Mouse (Mus musculus) left cerebral cortex, adult 9 months (tissue): Measurements from ENCODE around the gene Pld1.

ENCODE experiments used
- DNase-seq, 2 experiments: peaks; one replicate each; pipeline ENCODE4 v3.0.0; 2022; ENCODE audit warnings: low spot score in 2 of 2

The Pld1 gene

DNA sequence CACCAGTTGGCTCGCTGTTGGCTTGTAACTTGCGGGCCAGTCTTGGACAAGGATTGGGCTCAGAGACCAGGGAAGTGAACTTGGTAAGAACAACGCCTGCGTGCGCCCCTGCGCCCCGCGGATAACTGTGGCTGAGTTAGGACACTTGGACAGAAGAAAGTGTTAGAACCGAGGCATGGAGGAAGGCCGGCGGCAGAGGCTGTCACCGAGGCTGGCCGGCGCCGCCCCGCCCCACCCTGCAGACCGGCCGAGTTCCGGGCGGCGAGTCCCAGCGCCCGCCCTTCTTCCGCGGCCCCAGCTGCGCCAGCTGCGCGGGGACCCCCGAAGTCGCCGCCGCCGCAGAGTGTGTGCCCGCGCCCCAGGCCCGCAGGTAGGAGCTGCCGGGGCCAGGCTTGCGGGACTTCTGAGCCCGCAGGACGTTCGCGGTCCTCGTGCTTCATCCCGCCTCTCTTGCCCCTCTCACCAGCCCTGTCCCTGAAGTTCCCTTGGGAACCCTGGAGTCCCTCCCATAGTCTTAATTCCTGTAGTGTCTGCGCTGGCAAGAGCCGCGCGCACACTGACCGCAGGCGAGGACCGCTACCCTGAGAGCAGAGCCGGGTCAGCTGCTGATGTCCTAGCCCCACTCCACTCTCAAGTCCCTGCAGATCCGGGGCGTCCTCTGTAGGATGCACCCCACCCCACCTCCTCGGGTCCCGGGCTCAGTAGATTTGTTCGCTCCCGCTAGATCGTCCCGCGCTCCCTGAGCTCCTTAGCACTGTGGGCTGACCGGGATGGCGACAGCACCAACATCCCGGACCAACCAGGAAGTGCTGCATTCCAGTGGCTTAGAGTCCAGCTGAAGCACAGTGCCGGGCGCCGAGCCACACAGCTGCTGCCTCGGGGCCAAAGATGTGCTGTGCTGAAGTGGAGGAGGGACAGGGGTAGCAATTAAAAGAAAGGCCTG, at the start of gene Pld1:
Gene Pld1 (plus strand): TSS at position 315 of the 943 bp plus-strand sequence.
- peak in 1 of 2 experiments; percentile 50 for DNase-seq

DNA sequence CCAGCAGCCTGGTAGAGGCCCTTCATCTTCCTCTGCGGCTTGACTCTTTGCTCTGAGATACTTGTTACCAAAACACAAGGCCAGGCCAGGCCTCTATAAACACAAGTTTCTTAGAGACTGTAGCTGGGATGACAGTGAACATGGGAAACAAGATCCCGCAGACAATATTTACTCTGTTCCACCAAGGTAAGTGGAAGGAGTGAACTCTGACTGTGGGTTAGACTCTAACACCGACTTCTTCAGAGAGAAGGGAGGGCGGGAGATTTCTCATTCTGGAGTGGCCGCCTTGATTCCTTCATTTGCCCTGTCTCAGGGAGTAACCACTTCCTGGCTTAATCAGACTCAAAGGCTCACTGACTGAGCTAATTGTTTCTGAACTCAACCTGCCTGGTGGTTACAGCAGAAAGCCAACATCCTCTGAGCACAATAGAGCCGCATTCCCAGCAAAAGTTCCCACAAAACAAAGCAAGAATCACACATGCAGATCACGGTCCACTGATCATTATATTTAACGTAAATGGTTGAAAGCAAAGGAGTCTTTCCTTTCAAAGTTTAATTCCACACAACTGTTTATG, 42.1 kb upstream of the Pld1 start, which contains the start of gene Tmem212:
Gene Tmem212 (minus strand): TSS at position 51 of the 575 bp plus-strand sequence.
- DNase-seq, result no peak

DNA sequence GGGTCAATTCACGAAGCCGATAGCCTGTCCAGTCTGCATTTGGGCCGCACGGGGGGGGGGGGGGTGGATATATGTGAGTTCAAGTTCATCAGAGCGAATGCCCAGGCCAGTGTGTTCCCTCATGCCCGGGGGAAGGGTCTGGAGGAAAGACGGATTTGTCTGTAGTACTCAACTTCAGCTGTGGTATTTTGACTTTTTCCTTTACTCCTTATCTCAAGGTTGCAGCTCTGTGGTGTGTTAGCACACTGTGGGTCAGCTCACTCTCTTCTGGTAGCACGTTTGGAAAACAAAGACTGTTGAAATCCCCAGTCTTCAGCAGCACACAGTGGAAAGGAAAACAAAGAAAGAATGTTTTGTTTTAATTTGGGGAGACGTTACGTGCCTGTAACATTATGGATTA, 40.3 kb upstream of the Pld1 start:
- no peak for DNase-seq

DNA sequence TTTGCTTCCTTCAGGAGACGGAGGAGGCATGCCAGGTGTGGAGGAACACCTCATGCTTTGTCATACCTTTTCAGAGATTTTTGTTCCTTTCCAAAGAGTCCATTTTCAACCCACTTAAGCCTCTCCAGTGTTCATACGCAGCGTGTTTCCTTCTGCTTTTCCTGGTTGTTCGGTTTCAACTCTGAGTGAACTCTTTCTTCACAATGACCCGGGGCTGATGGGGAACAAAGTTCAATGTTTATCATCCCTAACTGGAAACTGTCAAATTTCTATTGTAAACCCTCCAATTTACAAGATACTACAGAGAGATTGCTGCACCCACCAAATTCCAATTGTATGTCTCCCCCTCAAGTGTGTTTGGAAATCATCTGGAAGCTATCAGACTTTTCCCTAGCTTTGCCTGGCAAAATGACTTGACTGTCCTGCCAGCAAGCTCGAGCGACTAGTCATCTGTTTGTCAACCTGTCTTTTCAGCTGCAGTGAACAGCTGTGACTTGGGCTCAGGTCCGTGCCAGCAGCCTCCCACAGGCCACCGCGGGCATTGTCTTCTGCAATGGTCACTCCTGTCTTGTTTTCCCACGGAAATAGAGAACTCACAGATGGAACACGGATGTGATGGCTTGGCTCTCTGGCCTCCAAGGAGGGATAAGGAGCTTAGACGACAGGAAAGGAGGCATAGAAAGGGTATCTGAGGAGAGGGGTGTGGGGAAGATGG, 39.3 kb upstream of the Pld1 start:
- no peak for DNase-seq

DNA sequence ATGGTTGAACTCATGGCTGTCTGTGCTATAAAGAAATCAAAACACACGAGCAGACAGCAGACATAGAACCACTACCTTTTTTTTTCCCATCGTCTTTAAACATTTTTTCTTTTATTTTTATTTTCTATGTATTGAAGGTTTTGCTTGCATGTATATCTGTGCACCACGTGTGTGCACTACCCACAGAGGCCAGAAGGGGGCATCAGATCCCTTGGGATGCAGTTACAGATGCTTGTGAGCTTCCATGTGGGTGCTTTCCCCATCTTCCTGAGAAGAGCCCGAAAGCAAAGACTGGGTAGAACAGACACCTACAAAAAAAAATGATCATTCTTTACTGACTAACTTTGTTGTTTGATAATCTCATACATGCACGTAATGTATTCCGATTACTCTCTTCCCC, 36.6 kb upstream of the Pld1 start:
- DNase-seq, result no peak

DNA sequence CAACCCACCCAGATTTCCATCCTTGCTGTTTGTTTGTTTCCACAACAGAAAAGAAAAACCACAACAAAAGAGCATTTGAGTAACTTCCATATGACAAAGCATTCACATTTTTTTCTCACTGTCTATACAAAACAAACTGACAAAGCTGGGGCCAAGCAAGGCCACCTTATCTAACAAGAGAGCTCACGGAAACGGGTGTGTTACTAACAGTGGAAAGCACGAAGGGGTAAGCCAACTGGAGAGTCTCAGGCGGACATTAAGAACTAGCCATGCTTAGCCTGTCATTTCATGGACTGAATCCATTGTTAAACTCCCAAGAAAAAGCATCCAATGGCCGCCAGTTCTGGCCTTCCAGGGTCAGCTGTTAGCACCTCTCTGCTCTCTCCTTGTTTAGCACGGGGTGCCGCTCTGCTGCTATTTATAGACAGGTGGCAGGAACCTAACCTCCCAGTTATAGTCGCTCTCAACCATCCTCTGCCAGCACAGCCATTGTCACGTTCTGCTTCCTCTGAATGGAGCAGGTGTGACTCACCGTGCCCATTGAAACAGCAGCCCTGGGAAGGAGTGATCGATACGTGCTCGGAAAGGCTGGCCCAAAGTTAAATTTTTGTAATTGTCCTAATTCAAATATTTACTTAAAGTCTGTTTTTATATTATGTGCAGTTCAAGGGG, 33.7 kb upstream of the Pld1 start:
- DNase-seq, result no peak

DNA sequence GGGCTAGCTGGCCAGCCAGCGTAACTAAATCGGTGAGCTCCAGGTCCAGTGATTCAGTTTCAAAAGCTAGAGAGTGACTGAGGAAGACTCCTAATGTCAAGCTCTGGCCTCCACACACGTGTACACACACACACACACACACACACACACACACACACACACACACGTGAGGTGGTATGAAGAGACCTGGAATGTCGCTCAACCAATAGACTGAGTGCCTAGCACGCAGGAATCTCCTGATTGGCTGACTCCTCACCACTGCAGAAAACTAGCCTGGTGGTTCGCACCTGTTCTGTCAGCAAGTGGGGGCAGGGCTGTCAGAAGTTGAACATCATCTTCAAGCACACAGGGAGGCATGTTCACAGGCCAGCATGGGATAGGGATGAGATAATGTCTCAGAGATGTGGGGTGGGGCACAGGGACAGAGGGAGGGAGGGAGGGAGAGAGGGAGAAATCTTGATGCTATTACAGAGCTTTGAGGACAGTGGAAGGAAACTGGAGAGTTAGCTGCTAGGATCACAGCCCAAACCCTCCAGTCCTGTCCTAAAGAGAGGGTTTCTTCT, 31.8 kb upstream of the Pld1 start:
- no peak for DNase-seq

DNA sequence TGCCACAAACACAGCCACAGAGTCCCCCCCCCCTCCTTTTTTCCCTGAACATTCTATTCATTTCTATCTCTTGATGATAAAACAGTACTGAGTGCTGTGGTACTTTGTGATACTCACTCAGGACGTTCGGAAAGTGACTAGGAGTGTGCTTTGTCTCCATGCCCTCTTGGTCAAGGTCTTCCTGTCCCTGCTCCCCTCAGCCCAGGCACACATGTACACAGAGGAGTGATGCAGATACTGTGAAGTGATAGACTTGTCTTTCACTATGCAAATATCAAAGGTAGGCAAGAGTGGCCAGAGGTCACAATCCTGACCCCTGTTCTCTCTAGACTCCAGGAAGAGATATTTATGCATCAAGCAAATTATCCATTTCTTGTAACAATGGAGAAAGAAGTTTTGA, 31.2 kb upstream of the Pld1 start:
- no peak for DNase-seq

DNA sequence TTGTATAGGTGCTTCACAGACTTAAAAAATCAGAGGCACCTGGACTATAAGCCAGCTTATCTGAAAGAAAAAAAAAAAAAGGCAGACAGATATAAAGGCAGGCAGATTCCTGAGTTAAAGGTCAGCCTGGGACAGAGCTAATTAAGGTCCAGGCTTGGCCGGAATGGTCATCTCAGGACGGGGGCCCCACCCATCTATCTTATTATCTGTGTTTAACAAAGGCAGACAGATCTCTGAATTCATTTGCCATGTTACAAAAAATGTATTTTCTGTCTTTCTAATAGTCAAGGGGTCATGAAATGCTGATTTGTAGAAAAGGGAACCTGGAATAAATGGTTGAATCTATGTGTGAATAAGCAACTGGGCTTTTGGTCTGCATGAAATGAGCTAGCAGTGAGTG, 30.2 kb upstream of the Pld1 start:
- DNase-seq, result no peak

DNA sequence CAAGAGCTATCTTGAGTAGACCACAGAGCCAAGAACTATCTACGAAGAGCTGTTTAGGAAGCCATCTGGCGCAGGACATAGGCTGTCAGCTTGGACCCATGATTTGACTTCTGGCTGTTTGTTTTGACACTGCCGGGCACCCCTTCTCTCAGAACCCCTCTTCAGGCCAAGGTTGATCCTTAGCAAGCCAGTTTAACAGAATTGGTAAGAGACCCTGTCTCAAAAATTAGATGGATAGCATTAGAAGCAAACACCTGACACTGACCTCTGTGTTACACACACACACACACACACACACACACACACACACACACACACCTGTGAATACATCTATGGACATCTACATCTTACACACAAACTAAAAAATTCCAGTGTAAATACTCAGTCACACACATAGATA, 29.5 kb upstream of the Pld1 start:
- DNase-seq, result no peak

DNA sequence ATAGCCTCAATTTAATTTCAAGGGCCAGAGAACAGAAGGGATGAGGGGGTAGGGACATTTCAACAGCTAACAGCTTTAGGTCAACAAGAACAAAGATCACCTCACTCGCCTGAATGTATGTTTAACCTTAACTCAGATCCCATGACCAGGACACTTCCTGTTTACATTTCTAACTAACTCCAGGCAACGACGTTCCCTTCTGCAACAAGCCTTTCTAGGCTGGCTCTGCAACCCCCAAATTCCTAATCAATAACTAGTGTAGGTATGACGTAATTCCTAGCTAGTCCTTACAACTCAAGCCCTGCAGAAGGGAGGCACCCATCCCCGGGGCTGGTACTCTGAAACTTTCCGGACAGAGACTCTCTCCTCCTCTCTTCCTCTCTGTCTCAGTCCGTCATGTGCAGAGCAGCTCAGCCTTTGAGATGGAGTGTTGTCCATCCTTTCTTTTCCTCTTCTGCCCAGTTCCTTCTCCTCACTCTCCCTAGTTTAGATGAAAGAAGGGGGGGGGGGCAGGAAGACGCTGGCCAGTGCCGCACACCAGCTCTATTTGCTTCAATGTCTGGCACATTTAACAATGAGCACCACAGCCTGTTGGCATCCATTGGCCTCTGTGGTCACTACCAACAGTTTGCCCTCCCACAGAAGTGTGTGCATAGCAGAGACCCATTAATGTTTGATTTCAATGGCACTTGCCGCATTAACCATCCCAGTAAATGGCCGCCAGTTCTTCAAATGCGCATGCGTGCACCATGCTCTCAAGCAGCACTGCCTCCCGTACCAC, 19.6 kb upstream of the Pld1 start:
- DNase-seq, result no peak

DNA sequence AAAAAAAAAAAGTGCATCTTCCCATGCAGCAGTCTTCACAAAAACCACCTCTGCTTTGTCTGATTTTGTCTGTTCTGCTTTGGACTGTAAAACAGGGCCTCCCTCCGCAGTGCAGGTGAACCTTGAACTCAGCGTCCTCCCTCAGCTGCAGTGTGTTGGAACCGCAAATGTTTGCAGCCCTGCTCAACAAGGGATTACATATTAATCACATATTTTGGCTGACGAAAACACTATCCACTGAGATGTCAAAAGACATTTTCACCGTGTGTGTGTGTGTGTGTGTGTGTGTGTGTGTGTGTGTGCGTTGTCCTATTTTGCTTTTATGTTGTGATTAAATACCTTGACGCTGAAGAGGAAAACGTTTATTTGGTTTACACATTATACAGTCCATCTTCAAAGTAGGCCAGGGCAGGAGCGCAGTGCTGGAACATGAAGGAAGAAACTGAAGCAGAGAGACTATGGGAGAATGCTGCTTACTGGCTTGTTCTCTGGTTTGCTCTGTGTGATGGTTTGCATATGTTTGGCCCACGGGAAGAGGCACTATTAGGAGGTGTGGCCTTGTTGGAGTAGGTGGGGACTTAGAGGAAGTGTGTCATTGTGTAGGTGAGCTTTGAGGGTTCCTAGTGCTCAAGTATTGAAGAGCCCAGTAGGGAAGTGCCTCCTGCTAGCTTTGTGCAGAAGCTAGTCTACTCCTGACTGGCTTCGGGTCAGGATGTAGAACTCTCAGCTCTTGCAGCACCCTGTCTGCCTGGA, 17.1 kb upstream of the Pld1 start:
- DNase-seq, result no peak

DNA sequence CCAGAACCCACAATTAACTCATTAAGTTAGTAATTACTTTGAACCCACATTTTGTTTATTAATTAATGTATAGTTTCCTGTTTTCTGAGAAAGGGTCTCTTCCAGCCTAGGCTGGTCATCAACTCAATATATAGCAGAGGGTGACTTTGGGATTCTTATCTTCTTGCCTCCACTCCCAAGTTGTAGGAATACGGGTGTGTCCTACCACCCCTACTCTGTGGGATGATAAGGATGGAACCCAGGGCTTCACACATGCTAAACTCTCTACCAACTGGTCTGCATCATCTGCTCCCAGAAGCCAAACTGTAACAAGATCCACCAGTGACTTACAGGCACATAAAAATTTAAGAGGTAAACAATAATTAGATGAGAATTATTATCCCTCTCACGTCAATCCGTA, 14.5 kb upstream of the Pld1 start:
- no peak for DNase-seq

DNA sequence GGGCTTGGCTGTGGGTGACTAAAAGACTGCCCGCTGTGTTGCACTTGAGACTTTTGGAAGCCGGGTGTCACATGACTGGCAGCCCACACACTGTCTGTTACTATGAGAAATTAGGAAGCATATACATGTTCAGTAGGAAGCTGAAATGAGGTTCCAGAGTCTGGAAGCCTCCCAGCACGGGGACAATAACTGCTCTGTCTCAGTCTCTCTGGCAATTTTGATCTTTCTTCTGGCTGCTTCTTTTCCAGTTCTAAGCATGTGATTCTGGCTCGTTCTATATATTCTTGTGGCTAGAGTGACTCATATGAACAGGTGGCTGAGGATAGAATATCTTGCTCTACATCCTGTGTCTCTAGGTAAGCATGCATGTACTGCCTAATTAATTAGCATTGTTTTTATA, 9.3 kb upstream of the Pld1 start:
- peak in 1 of 2 experiments; percentile 39 for DNase-seq

DNA sequence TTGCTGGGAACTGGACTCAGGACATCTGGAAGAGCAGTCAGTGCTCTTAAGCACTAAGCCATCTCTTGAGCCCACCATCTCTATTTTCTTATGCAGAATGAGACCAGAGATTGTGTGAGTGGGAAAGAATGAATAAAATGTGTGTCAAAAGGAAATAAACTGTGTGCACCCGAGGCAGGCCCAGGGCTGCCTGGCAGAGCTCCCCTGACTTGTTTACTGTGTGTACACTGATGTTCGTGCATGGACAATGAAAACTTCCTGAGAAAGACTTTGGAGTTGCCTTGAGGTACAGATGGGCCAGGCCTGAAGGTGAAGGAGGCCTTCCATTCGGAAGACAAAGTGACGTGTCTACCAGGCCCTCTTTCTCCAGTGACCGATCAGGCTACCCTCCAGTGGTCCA, 6.1 kb upstream of the Pld1 start:
- no peak for DNase-seq

DNA sequence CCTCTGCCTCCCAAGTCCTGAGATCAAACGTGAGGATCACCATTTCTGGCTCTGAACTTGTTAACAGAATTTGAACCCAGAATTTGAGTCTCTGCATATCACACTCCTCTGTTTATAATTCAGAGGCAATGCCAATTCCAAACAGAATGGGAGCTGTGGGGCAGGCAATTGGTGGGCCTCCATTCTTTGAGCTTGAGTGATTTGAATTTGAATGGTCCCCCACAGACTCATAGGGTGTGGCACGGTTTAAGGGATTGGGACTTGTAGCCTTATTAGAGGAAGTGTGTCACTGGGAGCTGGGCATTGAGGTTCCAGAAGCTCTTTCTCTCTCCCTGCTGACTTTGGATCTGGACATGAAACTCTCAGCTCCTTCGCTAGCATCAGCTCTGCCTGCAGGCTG, 2.9 kb upstream of the Pld1 start:
- no peak for DNase-seq

DNA sequence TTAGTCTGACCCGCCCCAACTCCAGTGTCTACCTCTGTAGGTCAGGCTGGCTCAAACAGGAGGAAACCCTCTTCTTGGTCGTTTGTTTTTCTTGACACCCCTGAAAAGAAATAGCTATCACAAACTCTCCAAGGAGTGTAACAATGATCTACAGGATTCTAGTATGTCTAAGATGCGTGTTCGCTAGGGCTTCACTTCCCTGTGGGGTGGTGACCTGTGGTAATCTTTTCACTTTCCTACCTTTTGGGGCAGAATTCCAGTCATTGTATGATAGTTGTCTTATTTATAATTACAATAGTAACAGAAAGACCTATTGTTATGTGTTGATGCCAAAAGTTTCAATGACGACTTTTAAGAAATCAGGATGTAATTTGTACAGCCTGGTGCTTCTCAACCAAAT, 1.8 kb upstream of the Pld1 start:
- DNase-seq, result no peak

DNA sequence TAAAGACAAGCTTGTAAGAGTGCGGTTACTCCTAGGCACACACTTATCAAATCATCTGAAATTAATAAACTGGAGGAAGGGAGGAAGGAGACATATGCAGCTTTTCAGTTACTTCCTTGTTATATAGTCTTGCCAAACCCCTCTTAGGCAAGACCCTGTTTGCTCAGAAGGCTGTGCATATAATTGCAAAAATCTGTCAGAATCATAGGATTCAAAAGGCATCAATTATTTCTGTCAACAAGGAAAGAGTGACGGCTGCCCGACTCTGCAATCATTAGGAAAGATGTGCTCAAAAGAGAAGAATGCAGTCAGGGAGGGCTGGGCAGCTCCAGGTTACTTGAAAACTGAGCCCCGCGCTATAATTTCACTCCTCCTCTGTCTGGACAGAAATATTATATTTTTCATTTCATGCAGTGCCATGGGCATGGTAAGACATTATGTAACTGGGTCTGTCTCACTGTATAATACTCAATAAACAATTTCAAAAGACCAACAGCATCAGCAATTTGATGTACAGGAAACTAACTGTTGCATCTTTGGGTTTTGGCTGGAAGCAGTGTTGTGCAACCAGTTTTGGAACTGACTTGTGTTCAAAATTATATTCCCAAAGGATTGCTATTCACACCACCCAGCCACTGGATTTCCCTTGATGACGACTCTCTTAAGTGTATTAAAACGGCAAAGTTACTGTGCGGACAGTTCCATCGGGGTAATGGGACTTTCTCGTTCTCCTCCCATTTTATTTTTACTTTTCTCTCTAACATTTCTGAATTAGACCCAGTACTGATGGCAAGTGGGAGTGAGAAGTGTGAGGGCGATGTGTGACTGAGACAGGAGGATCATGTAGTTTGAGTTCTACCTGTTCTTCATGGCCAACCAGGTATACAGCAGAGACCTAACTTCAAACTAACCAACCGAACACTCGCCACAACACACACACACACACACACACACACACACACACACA, 1.1 kb upstream of the Pld1 start:
- no peak for DNase-seq

DNA sequence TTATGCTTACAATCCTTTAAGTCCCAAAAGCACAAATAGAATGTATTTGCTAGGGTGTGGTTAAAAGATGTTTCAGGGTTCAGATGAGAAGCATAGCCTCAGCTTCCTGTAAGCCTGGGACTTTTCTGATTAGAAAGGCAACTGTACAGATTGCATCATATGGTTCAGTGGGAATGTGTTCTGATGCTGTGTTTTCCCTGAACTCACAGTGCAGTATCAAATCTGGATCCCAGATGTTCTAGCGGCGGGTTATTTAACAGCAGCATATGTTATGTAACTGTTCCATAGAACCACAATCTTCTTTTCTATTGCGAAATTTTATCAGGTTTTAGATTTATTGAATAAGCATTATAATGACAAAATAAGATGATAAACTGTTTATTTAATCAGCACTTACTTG, 3.1 kb downstream of the Pld1 start:
- DNase-seq, result no peak
